Mouse (Mus musculus): Measurements from ENCODE around the gene Pebp1.
"Not testable (repeated sequence)": the region's sequence is repeated elsewhere in the genome, so short reads cannot be mapped to it uniquely, and the experiment has no call there.

Gene Pebp1

DNA sequence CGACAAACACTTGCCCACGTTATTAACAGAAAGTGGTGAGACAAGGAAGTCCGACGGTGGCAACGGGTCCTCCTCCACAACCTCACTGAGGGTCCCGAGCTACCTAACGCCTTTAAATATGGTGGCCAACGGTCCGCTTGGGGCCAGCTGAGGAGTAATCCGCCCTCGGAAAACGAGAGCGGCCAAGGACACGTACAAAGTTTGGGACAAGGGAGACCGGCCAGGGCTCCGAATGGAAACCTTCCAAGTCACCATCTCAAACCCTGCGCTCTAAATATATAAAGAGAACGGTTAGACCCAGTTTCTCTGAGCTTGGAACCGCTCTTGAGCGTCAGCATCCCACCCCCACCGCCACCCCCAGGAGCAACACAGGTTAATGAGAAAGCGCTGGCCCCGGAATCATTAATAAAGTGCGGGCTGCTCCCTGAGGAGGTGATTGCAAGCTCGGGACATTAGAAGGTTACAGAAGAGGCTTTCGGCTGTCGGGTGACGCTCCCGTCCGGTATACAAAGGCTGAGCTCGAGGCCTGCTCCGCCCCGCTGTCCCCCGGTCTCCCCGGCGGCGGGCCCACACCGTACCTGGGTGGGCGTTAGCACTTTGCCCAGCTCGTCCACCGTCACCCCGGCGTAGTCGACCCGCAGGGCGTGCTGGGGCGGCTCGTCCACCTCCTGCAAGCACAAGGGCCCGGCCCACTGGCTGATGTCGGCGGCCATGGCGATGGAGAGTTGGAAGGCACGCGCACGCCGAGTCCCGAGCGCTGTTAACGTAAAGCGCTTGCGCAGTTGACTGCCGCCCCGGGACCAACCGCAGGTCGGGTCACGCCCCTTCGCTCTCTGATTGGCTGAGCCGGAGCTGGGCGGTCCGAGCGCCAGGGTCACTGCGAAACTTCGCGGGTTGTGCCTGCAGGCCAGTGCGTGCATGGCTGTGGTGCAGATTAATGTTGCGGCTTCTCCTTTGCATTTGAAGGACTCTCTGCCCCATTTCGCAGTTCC lies at the start of gene Pebp1:
Gene Pebp1, minus strand, starts transcription at position 795 of the 992 bp plus-strand sequence.
- peak; percentile 95 for DNase-seq

DNA sequence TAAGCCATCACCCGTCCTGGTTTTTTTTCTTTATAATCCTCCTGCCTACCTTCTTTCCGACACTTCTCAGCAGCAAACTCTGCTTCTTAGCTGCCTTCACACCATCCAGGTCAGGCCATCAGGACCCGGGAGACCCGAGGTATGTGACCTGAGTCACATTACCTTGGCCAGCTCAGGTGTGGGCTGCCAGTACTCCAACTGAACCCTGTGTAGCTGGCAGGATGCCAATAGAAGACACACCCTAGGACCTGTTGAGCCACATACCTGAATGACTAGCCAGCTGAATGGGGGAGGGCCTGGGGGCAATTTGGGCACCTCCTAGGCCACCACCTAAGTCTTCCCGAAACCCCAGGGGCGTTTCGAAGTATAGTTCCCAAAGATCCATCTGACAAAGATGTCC lies 43.0 kb upstream of the Pebp1 start:
- no peak for DNase-seq

DNA sequence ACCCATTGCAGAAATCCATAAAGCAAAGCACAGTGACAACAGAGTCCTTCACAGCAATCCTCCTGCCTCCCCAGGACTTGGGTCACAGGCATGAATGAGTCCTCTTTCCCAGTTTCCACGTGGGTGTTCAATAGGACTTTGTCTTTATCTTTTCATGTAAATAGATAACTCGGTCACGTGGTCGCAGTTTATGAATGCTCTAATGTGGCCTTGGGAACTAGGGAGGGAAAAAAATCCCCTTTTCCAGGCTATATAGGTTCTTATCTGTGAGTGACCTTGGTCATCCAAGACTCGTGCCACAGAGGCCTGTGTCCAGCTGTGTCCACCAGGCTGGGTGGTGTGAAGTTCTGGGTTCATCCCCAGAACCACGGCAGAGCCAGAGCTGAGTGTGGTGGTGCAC lies 39.0 kb upstream of the Pebp1 start:
- no peak for DNase-seq

DNA sequence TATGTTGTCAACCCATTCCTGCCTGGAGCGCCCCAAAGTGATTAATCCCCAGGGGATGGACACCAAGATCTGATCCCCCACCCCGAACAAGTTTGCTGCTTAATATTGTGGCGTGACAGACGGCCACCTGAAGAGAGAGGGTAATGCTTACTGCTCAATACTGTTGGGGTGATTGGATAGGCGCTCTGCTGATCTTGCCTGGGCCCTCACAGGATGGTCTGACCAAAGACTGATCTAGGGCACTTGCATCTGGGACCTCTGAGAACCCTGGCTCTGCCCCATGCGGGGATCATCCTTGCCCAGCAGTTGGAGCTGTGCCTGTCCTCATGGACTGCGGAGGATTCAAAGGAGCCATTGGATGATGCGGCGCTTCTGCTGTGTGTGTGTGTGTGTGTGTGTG lies 36.3 kb upstream of the Pebp1 start:
- no peak for DNase-seq

DNA sequence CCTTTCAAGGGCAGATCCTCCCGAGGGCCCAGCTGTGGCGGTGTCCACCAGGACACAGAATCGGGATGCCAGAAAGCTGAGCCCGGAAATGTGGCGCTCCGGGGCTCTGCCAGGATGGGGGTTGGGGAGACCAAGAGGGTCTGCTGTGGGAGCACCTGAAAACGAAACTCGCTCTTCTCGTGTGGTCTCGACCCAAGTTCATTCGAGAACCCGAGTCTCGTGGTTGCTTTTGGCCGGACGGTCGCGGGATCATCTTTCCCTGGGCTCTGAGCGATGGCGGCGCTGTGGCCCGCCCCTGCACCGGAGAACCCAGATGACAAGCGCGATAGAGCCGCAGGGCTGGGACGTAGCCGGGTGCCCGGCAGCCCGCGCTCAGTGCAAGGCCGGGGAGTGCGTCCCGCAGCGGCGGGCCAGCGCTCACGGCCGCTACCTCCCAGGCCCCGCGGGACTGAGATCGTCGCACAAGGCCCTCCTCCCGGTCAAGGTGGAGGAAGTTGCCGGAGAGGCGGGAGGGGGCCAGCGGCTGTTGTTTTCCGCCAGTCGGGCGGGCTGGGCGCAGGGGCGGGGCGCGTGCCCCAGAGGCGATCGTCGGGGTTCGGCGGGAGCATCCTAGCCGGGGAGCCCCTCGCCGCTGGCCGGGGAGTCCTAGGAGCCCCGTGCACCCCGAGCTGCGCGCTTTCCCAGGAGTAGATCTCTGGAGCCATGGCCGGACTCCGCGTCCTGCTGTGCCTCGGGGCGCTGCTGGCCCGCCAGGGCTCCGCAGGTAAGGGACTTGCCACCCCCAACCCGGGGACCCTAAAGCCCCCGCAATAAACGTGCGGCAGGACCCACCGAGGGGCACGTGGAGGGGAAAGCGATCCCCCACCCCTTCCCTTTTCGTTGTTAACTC lies 31.6 kb upstream of the Pebp1 start, which contains the start of gene Vsig10:
Gene Vsig10, plus strand, starts transcription at position 343 of the 889 bp plus-strand sequence.
- DNase-seq, result peak; percentile 48

DNA sequence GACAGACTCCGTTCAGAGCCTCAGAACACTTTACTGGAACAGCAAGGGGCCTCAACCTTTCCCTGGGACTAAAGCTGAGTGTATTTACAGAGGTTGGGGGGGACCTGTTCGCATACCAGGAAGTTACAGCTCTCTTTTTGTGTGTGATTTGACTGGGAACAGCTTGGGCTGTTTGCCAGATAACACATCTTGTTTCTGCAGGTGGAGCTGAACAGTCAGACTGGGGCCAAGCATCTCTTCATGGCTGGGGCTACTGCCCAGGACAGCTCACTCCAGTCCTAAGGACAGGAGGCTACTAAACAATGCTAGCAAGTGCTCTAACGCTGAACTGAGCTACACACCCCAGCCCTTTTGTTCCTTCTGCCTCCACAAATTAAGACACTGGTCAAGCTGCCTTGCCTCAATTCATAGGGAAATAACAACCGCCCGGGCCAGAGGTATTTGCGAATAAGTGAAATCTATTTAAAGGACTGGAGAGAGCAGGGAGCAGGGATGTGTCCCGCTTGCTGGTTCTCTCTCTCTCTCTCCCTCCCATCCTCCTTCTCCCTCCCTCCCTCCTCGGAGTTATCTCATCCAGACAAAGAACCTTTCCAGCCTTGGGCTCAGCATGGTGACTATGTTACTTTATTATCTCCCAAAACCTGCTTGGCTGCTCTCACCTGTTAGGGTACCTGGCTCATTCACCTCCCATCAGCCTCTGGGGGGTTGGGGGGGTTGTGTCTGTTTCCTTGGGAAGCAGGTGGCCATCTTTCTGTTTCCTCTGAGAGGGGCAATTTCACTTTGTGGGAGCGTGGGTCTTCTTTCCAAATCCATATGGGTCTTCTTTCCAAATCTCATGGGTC lies 27.4 kb upstream of the Pebp1 start:
- no peak for DNase-seq

DNA sequence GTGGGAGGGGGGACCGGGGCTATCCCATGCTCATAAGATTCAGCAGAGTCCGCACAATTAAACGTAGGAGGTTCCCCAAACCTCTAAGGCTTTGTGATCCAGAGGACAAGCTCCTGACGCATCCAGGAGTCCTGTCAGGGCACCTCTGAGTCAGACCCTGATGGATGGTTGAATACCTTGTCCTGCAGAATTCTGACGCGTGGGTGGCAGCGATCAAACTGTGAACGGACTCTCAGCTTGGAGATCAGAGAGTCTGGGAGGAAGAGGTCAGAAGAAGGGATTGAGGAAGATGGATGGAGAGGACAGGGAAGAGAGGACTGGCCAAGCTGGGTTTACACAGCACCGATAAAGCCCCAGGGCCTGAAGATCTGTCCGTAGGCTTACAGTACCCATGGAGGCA lies 26.5 kb upstream of the Pebp1 start:
- no peak for DNase-seq

DNA sequence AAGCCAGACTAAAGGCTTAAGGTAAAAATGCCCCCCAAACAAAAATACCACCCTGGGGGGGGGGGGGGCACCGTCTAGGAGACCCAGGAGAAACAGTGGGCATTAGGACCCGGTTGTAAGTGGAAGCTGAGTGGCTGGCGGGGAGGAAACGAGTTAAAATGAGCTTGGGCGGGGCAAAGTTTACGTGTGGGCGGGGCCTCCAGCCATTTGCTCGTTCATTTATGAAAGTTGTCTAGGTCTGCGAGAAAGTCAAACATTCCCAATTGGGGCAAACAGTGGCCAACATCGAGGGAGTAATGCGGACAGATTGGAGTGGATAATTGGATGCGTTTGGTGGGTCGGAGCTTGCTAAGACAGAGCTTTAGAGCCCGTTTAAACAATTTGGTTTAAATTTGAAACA lies 26.0 kb upstream of the Pebp1 start:
- DNase-seq, result no peak

DNA sequence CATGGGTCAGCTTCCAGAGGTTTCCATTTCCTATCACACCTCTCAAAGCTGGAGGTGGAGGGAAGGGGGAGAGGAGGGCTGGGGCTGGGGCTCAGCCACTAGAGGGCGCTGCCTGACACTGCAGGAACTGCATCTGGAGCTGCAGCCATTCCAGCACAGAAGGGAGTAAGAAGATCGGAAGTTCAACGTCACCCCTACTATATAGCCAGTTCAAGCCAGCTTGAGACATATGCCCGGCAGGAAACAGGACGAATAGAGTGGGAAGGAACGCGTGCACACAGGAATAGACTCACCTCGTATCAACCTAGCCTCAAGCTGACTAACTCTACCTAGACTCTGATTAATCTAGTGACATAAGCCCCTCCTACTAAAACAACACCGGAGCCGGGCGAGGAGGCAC lies 20.3 kb upstream of the Pebp1 start:
- no peak for DNase-seq

DNA sequence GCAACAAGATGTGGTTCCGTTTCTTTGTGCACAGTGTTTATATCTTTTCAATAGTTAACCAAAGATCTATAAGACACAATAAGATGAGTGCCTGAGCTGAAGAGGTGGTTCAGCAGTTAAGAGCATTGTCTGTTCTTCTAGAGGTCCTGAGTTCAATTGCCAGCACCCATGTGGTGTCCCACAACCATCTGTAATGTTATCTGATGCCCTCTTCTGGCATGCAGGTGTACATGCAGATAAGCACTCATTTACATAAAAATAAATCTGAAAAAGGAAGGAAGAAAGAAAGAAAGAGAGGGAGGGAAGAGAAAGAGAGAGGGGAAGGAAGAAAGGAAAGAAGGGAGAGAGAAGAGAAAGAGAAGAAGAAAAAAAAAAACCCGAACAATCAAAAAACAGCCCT lies 19.4 kb upstream of the Pebp1 start:
- no peak for DNase-seq

DNA sequence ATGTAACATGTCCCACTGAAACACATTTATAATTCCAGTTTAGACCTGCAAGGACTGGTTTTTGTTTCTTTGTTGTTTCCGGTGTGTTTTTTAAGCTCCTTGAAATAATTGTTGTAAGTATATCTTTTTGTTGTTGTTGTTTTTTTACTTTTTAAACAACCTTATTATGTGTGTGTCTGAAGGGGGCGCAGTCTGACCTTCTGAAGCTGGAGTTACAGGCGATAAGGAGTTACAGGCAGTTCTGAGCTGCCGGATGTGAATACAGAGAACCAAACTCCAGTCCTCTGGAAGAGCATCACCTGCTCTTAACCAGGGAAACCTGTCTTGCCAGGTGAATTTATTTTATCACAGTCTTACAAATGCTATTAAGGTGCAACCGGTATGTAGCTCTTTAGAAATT lies 18.3 kb upstream of the Pebp1 start:
- no peak for DNase-seq

DNA sequence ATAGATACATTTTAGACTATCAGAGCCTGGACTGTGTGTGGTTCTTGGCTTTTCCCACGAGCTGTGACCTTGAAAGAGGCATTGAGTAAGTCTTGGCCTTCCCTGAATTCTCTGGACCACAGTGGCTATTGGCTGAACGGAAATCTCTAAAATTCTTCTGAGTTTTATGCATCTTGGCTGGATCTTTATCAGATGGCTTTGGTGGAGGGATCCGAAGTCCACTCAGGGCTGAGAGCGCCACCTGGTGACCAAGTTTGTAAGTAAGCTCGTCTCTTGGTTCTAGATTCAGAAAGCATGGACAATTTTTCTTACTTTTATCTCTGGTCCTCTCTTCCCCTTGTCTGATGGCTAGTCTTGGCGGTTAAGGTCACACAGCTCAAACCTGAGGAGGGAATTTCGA lies 17.5 kb upstream of the Pebp1 start:
- peak; percentile 77 for DNase-seq

DNA sequence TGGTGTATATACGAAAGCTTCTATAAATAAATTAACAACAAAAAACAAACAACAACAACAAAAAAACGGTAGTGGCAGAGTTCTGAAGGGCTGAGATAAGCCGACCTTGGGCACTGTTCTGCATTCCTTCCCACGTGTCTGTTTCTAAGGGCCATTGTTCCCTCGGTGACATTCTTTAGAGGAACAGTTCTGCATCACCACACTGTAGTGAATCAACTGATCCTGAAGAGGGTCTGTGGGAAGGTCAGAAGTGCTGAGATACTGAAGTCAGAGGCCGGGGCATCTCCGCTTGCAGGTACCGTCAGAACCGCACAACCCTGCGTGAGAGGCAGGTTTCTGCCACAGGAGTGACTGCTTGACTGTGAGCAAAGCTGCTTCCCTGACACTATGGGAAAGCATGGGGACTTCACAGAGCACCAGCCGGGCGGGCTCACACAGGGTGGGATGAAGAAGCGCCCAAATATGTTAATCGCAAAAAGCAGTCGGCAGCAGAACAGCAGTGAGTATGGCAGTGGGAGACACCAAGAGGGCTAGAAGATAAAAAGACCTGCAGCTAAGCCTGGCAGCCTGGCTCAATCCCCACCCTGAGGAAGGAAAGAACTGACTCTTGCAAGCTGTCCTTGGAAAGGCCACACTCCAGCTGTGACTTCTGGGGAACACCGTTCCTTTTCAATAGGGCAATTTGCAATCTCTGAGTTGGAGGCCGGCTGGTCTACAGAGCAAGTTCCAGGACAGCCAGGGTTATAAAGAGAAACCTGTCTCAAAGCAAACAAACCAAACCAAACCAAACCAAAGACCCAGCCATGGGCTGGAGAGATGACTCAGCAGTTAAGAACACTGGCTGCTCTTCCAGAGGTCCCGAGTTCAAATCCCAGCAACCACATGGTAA lies 16.5 kb upstream of the Pebp1 start:
- DNase-seq, result no peak

DNA sequence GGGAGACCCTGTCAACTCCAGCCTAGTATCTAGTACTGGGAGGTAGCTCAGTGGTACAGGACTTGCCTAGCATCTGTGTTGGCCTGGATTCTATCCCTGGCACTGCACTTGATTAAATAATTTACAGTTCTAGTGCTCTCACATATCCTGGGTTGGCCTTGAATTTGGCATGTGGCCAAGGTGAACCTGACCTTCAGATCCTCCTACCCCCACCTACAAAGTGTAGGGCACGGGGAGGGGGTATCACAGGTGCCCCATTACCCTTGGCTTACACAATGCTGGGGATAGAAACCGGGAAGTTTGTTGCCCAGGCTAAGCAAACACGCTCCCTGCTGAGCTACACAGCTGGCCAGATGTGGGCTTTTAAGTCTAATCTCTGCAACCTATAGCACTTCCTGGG lies 15.5 kb upstream of the Pebp1 start:
- DNase-seq, result no peak

DNA sequence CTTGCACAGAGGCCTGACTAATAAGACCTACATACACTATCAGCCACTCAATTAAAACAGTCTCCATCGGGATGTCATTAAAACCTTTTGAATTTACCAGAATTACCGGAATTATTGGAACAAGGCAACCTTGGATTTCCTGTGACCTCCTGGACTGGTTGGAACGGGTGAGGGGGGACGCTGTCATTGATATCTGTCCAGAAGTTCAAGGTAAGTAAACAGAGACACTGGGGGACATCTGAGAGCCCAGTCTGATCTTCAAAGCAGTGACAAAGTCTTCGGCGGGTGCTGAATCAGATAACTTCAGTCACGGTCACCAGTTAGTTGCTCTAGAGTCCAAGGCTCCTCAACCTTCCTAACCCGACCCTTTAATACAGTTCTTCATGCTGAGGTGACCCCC lies 7.6 kb upstream of the Pebp1 start:
- no peak for DNase-seq

DNA sequence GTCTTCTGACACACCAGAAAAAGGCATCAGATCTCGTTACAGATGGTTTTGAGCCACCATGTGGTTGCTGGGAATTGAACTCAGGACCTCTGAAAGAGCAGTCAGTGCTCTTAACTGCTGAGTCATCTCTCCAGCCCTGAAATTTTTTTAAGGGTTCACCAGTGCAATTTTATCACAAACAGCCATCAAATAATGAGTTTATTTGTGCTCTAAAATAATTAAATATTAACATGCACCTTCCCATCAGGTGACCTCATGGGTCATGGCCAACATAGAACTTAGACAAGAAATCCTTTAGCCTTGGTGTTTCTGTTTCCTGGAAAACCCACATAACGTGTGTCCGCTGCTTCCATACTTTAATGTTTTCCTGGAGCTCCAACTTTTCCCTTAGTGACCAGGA lies 6.4 kb upstream of the Pebp1 start:
- not testable (repeated sequence) for DNase-seq

DNA sequence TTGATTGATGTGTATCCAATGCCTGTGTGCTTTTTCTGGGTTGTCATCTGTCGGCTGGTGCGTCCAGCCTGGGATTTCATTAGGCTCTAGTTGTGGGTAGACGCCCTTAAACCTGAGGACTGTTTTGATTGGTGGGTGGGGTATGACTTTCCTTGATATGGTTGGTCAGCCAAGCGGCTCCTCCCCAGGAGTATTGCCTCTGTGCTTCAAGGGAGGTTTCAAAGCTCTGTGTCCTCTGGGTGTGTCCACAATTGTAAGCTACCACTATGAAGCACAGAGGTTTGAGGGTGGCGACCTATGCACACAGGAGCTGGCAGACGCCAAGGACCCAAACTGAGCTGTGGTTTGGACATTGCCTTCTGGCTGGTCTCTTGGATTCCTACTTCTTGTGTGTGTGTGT lies 5.1 kb upstream of the Pebp1 start:
- DNase-seq, result no peak

DNA sequence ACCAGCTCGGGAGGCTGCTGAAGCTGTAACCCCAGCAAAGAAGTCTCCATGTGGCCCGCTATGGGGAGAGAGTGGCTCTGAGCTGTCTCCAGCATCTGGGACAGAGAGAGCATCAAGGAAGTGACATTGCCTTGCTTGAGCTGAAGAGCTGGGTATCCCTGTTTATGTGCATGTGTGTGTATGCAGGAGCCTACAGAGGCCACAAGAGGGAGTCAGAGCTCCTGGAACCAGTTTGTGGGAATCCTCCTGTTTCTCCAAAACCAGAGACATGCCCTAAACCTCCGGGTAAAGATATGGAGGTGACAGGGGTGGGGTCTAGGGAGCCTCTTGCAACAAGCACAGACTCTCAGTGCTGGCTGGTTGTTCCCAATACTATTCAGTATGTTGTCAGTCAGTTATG lies 3.9 kb upstream of the Pebp1 start:
- DNase-seq, result no peak

DNA sequence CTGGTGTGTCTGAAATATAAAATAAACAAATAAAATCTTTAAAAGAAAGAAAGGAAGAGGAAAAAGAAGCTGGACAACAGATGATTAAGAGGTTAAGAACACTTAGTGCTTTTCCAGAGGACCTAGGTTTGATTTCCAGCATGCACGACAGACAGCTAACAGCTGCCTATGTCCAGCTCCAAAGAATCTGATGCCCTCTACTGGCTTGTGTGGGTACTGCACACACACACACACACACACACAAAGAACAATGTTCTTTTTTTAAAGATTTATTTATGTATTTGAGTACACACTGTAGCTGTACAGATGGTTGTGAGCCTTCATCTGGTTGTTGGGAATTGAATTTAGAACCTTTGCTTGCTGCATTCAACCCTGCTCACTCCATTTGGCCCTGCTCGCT lies 2.7 kb upstream of the Pebp1 start:
- no peak for DNase-seq

DNA sequence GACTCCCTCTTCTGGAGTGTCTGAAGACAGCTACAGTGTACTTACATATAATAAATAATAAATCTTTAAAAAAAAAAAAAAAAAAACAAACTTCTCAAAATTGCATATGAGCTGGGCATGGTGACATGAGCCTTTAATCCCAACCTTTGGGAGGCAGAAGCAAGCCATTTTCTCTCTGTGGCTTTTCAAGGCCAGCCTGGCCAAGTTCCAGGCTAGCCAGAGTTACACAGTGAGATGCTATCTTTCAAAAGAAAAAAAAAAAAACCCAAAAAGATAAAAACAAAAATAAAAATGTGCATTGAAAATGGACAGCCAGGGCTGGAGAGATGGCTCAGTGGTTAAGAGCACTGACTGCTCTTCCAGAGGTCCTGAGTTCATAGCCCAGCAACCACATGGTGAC lies 2.2 kb upstream of the Pebp1 start:
- DNase-seq, result no peak

DNA sequence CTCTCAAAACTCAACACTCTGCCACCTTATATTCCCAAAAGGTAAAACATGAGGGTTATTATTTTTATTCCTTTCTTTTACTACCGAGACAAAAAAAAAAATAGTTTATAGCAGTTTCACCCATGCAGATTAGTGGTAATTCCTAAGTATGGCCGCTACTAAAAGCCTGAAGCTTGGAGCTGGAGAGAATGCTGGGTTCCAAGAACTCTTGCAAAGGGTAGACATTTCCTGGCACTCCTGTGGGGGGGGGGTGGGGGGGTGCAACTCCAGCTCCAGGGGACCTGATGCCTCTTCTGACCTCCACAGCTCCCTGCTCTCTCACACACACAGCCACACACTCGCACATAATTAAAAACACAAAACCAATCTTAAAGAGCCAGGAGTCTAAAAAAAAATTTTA lies 1.1 kb downstream of the Pebp1 start:
- DNase-seq, result no peak

DNA sequence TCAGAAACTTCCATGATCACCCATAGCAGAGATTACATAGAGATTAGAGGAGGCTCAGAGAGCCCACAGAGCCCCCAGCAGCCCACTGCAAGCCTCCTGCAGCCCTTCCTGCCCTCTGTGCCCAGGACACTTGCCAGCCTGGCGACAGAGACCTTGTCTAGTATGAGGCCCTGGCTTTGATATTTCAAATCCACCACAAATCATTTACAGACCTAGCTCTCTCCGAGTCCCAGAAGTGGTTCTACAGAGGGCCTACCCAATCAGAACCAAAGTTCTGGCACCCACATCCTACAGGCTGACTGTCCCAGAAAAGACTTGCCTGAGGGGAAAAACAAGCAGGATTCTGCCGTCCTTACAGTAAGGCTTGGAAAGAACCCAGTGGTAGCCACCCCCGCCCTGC lies 2.2 kb downstream of the Pebp1 start:
- no peak for DNase-seq

Measured in cerebellum, adult 9-10 months (tissue).